Mouse (Mus musculus) small intestine, adult 2 months (tissue): ENCODE data around the gene Lrrn2.

ENCODE experiments used
- CTCF ChIP-seq: fragments of 200-500 bp; IDR thresholded peaks from 2 replicates; pipeline ENCODE4 v1.5.1; 2012; ENCODE audit warnings: low read depth, mild to moderate bottlenecking, control low read depth, inconsistent platforms, low read length, moderate library complexity, mixed read lengths; ENCODE audit not compliant: insufficient replicate concordance, insufficient read length; ENCODE audit errors: extremely low read depth
- POLR2A ChIP-seq: fragments of 200-500 bp; IDR thresholded peaks from 2 replicates; pipeline ENCODE4 v1.6.1; 2012; ENCODE audit warnings: low read depth, mild to moderate bottlenecking, control low read depth, inconsistent platforms, low read length, moderate library complexity

DNA sequence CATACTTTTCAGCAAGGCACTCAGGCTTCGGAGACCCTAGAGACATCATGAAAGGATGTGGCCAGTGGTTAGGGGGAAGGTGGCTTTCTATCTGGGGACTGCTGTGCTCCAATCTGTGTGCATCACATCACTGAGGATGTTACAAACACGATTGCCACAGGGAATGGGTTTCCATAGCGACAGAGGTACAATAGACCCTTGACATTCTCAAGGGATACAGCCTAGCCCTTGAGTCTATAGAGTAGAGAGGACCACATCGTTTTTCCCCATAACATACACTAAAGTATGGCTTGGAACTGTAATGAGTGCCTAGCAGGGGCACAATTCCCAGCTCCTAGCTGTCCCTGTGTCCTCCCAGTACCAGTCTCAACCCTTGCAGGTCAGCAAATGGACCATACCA is 23.4 kb downstream of the Lrrn2 start:
- no peak for TF ChIP-seq CTCF
- no peak for TF ChIP-seq POLR2A
